Mouse (Mus musculus) spleen, postnatal 4 days (tissue): Measurements from ENCODE around the gene Uqcr11.

Source experiments
- DNase-seq, 2 experiments: peaks; one replicate each; pipeline ENCODE4 v3.0.0; 2022; ENCODE audit warnings: low spot score in 2 of 2

The Uqcr11 gene

GRCm38 (mm10) chr10:80399191-80399972 is 7.2 kb downstream of the Uqcr11 start, which contains the start of gene Mbd3:
Gene Mbd3, minus strand, starts transcription at chr10:80399550.
- DNase-seq = peak; percentile 99

DNA sequence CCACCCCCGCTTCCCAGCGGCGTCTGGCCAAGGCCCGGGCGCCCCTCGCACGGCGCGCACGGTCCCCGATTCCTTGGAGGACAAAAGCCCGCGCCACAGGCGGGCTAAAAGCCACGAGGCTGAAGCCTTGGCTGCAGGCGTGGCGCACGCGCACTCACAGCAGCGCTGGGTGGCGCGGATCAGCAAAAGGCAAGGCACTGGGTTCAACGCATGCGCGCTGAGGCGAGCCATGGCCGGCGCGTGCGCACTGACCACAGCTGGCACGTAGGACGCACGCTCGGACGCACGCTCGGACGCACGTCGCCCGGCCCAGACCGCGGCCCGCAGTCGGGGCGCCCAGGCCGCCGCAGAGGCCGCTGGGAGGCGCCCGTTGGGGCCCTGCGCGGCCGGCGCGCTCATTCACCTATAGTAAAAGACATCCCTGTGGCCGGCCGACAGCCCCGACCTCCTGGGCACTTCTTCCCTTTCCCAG is 7.9 kb downstream of the Uqcr11 start:
- DNase-seq = peak; percentile 99 to 100

GRCm38 (mm10) chr10:80398174-80398535 is 8.5 kb downstream of the Uqcr11 start:
- DNase-seq = no peak

DNA sequence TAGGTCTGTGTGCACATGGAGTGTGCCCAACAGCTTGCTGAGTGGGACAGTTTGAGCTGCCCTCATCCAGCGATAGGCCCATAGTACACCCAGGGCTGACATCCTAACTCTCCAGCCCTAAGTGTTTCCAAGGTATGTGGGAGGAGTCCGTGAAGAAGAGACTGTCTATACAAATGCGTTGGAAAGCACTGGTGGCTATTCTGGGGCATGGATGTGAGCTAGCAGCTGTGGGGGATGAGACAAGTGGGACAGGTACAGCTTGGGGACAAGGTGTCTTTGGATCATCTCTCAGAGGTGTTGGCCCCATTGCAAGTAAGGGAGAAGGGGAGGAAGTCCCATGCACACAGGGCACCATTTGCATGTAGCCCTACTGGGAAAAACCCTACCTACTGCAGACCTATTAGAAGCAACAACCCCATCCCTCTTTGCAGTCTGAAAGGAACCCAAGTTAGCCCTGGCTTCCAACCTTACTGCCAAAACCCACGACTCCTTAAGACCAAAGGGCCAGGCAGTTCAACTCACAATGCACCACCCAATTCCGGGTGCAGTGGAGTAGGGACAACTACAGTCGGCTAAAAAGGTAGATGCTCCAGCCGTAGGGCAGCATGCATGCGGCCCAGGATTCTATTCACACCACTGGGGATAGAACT is 9.0 kb downstream of the Uqcr11 start:
- no peak for DNase-seq

DNA sequence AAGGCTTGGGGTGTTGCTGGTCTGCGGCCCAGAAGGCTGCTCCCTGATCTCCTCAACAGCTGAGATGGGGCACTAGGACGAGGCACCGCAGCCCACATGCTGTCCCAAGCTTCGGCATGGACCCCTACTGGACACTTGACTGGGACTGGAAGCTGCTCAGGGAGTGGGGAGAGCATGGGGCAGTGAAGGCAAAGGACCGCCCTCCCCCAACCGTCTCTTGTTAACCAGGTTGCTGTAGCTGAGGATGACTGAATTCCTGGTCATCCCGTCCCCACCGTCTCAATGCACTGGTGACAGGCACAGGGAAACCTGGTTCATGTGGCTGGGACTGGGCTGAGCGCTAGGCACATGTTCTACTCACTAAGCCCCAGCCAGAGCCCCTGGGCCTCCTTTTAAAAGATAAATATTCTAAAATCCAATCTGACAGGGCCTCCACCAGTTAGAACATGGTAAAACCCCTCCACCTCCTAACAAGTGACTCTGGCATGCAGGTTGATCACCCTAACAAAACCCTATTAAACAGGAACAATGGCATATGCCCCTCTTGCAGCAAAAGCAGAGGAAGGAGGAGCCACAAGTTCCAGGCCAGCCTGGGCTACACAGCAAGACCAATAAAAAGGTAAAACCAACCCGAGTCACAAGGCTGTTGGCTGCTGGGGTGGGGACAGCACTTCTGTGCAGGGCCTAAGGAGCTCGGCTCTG is 9.7 kb downstream of the Uqcr11 start:
- DNase-seq = no peak

DNA sequence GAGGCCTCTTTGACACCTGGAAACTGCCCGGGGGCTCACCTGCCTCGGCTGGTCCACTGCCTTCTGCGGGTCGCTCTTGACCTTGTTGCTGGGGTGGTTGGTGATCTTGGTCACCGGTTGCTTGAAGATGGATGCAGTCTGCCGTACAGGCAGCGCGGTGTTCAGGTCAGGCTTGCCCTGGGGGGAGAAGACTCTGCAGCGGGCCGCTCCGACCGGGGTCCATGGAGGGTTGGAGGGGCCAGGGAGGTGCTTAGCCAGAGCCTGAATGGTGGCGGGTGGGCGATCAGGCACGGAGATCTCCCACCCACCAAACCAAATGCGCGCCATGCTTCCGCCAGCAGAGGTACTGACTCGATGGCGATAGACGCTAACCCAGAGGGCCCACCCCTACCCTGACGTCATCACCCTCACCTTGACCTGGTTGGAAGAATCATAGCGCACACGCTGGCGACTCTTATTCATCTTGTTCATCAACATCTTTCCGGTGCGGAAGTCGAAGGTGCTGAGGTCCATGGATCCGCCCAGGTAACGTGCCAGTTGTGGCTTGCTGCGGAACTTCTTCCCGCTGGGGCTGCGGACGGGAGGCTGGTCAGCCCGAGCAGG is 11.5 kb downstream of the Uqcr11 start:
- DNase-seq = no peak

DNA sequence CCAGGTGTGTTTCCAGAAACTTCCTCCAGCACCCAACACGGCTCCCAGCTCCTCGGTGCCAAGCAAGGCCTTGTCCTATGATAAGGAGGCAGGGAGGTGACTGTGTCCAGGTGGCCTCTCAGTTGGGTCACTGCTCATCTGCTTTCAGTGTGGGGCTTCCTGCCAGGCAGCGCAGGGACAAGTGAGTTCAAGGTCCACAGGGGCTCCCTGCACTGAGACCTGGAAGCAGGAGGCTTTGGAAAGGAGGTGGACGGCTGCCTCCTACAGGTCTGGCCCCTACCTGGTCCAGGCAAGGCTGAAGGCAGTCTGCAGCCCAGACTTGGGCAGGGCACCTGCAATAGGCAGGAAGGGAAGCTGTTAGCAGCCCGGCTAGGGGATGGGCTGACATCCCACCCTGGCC is 13.9 kb downstream of the Uqcr11 start:
- DNase-seq = no peak

DNA sequence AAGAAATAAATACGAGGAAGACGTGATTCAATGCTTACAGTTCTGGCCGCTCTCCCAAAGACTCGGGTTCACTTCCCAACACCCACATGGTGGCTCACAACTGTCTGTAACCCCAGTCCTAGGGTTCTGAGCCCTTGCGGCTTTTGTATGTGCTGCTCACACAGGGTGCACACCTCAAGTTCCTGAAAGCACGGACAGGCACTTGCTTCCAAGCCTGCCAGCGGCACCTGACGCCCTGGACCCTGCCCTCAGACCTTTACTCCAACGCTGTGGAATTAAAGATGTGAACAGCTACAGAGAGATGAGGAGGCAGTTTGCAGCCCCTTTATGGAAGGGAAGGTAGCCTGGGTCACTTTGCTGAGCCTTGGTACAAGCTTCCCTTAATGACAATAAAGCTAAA is 15.9 kb downstream of the Uqcr11 start:
- no peak for DNase-seq

- no peak for DNase-seq
These were observed 17.4 kb downstream of the Uqcr11 start for GRCm38 (mm10) chr10:80389185-80389708.

DNA sequence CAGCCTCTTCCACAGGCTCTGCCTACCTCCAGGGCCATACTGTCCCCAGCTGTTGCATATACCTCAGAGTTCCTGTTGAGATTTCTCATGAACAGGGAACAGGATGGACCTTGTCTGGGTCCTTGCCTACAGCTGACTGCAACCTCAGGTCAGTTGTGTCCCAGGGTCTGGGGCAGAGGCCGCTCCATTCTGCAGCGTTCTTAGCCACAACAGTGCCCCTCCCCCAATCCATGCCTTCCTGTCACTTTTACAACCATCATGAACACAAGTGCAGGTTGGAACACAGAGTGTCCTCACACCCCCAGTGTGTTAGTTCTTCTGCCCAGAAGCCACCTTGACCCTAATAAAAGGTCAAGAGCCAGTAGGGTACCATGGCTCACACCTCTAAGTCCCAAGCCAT is 17.9 kb downstream of the Uqcr11 start:
- DNase-seq = no peak

DNA sequence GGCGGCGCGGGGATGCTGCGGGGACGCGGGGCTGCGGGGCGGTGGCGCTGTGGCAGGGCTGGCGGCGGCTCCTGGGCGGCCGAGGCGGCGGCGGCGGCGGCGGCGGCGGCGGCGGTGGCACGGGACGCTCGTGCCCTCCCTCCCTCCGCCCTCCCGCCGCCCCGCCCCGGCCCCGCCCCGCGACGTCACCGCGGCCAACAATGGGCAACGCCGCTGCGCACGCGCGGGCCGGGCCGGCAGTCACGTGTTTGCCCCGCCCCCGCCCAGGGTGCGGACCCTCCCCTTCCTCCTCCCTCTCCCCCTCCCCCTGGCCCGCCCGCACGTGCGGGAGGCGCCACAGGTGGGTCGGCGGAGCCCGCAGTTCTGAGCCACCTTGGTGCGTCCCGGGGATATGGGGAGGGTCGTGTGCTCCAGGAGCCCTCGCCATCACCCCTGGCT is 19.1 kb downstream of the Uqcr11 start, which contains the start of gene Mex3d:
TSS of gene Mex3d (minus strand) at position 138 of the 438 bp plus-strand sequence.
- DNase-seq = peak; percentile 84 to 94

DNA sequence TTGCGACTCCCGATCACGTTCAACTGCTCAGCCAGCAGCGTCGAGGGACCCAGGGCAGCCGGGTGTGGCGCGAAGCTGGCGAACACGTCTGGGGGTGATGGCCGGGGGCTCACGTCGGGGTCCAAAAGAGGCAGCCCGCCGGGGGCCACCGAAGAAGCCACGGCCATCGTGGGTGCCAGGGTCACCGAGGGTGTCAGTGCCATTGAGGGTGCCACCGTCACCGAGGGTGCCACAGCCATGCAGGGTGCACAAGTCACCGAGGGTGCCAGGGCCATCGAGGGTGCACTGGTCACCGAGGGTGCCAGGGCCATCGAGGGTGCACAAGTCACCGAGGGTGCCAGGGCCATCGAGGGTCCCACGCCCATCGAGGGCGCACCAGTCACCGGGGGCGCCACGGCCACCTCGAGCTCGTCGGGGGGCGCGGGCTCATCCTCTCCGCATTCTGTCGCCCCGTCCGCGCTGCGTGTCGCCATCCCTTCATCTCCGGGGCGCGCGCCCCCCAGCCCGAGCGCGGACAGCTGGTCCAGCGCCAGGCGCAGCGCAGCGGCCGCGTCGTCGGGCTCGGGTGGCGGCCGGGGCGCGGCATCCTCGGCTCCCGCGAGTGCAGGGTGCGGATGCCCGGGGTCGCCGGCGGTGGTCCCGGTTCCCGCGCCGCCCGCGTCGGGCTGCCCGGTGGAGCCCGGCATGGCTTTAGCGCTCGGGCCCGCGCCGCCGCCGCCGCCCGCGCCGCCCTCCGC is 19.7 kb downstream of the Uqcr11 start:
- no peak for DNase-seq

DNA sequence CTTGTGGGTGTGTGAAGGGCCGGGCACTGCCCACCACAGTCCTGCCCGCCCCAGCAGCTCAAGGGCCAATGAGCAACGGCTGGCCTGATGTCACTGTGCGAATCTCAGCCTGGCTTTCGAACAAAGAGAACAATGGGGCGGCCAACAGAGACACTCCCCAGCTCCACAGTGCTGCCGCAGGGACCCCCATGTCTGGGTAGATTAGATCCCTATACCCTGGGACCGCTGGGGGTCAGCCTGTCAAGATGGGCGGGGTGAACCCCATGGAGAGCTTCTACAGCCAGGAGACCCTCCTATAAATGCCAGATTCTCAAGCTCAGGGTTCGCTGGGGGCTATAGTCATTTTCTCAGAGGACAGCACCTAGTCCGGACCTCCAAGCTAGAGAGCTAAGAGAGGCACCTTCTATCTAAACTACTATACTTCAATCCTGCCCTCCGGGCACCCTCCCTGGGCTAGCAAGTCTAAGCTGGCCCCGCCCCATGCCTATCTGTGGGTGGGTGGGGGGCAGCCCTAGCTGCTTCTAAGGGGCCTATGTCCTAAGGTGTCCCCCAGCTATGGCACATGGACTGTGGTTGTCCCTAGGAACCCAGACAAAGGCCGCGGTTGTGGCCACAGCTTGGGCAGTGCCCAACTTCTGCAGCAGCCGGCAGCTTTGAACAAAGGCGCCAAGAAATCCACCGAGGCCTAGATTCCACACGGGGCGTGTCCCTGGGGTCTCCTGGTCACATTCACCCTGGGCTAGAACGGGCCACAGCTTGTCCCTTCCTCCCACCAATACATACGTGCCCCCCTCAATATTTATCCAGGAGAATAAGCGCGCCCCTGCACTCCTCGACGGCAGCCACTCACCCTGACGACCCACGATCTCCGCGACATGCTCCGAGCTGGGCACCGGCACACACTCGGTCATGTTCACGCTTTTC is 20.6 kb downstream of the Uqcr11 start:
- DNase-seq = no peak

DNA sequence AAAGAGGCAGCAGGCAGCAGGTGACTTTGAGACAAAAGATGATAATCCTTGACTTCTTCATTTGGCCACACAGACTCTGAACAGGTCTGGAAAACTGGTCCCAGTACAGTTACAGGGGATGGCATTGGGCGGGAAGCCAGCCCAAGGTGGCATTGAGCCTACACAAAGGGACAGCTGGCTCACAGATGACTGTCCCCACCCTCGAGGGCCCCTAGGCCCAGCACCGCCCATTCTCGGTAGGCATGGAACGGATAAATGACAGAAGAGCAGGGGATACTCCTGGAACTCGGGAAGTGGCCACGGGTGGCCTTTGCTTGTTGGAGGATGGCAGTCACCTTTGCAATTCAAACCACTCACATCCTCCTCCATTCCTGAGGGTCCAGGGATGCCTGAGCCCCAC is 21.3 kb downstream of the Uqcr11 start:
- DNase-seq = no peak

GRCm38 (mm10) chr10:80384709-80385108 is 21.9 kb downstream of the Uqcr11 start:
- peak in 1 of 2 experiments; percentile 49 for DNase-seq

GRCm38 (mm10) chr10:80384115-80384639 is 22.5 kb downstream of the Uqcr11 start:
- DNase-seq = no peak

DNA sequence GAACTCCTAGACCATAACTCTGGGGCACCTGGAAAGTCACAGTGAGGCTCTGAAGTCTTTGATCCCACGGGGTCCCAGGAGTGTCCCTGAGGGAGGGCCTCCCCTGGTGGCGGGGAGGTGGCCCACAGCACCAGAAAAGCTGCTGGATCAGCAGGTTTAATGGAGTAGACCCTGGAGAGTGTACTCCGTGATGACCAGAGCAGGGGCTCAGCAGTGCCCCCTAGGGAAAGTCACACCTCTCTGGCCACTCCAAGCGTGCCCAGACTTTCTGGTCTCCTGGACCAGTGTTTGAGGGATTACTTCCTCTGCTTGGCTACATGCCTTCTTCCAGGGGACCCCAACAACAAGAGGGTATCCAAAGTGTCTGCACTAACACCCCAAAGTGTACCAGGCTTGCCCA is 23.2 kb downstream of the Uqcr11 start:
- no peak for DNase-seq

DNA sequence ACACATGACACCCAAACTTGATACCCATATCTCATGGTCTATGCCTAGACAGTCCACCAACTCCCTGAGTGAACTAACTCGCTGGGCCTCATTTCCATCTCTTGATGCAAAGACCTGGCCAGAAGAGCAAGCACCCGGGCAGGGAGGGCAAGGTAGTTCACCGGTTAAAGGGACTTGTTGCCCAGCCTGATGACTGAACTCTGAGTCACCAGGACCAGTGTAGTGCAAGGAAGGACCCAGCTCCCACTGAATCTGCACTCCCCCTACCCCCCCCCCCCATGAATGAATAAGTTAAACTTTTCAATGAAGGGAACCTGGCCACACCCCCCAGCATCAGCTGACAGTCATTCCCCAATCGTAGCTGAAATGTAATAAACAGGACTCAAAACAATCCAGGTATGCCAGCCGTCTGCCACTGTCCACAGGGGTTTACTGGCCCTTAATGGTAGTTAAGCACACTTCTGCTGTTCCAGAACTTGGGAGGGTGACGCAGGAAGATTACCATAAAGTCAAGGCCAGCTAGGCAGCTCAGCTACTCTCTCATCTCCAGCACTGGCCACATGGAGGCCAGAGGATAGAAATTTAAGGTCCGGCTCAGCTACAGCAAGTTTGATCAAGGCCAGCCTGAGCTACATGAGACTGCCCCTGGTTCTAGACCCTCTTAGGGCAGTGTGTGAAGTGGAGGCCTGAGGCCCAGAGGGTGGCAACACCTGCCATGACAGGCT is 23.8 kb downstream of the Uqcr11 start:
- no peak for DNase-seq

DNA sequence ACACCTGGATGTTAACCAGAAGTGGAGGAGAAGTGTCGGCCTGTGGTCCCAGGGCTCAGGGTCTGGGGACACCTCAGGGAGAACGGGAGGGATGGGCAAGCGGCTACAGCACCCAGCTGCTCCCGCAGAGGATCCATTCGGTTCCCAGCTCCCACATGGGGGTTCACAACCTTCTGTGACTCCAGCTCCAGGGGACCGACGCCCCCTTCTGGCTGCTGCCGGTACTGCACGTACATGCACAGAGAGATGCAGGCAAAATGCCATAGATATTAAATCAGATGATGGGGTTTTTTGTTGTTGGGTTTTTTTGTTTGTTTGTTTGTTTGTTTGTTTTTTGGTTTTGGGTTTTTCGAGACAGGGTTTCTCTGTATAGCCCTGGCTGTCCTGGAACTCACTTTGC is 28.9 kb downstream of the Uqcr11 start:
- DNase-seq = peak; percentile 52 to 84
